In the genomic region with DNA sequence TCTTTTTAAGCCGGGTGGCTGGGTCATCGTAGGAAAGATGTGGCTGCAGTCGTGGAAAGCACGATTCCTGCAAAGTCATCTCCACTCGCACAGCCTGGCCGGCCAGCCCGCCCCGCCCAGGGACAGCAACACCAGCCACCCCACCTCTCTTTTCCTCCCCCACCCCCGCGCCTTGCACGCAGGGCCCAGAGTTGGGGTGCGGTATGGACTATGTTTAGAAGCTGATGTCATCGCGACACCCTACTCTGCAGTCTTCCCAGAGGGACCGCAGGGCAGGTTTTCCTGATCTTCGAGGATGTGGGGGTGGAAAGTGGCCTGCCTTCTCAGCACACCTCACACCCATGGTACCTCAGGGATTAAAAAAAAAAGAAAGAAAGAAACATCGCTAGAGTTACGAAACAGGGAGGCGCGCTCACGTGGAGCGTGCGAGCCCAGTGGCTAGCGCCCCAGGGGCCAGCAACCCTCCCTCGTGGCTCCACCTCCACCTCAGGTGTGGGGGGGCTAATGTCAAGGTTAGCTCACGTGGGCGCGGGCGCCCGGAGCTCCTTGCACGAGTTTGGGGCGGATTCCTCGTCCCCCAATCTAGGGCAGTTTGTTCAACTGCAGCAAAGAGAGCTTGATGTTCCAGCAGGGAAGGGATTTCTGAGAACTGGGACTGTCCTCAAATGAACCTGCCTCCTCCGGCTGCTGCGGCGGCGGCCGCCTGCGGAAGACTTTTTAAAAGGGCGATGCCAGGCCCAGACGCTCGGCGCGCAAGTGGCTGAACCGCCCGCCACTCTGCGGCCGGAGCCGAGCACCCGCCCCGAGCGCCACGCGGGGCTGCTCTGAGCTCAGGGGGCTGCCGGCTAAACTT, we compare ENCODE assay signal across 8 mouse cellular contexts. TPM values are rescaled to one million over a fixed set of nuclear protein-coding genes. Genes with fewer than 3 reads are reported as not detected.
DNase-seq lines count a peak whose midpoint lies in the region; ATAC-seq and TF ChIP-seq lines count a peak whose summit lies in the region.

No protein-coding gene starts in this region.

- under 1% methylated on average over 55 of the region's 55 CpGs for WGBS in hindbrain, embryonic 16.5 days
- under 1% methylated on average over 54 of the region's 55 CpGs for WGBS in macrophage (ENCODE audit: missing documents)

- peak; percentile 31 for ATAC-seq in hindbrain, embryonic 16.5 days

- H3K4me1 ChIP-seq in hindbrain, embryonic 16.5 days (ENCODE audit: control insufficient read depth, insufficient read depth, low read depth, low read length) = peaks cover 32% of the 10 kb centered on the region

- TF ChIP-seq CTCF in gastrocnemius, adult 2 months (IDR thresholded peaks at IDR 0.05) = no peak

- H3K9me3 ChIP-seq in hindbrain, embryonic 16.5 days (ENCODE audit: control insufficient read depth, low read length) = no peaks in the 10 kb centered on the region

- H3K36me3 ChIP-seq in hindbrain, embryonic 16.5 days (ENCODE audit: control insufficient read depth, insufficient read depth, low read length) = no peaks in the 10 kb centered on the region
- no peaks in the 10 kb centered on the region for H3K36me3 ChIP-seq in macrophage (ENCODE audit: inconsistent target)

- peak overlapping the region; percentile 62 for H3K9ac ChIP-seq in hindbrain, embryonic 16.5 days (ENCODE audit: low read depth, low read length)

- peaks cover 32% of the 10 kb centered on the region for H3K27me3 ChIP-seq in hindbrain, embryonic 16.5 days (replicated peaks; ENCODE audit: control insufficient read depth, insufficient read depth, low read length)

- peak overlapping the region; percentile 97 for H3K4me2 ChIP-seq in hindbrain, embryonic 16.5 days (ENCODE audit: low read length)

- H3K4me3 ChIP-seq in gastrocnemius, adult 2 months = peak overlapping the region; percentile 78
- peak overlapping the region; percentile 48 for H3K4me3 ChIP-seq in hindbrain, embryonic 16.5 days (ENCODE audit: low read length)
- peak overlapping the region; percentile 26 for H3K4me3 ChIP-seq in macrophage (ENCODE audit: inconsistent target)

- H3K27ac ChIP-seq in gastrocnemius, adult 2 months = peak overlapping the region; percentile 100
- H3K27ac ChIP-seq in hindbrain, embryonic 16.5 days (ENCODE audit: low read depth, low read length) = peak overlapping the region; percentile 42; the same call in 1 of the 2 replicates
- peak overlapping the region; percentile 51 for H3K27ac ChIP-seq in macrophage

- intact Hi-C loops in gastrocnemius, adult 2 months (cut with DNase I) = loop anchor here (2.0 kb wide), 1 partner anchor 219 kb away; no protein-coding TSS in a partner anchor

- peak; percentile 89 for DNase-seq in ZHBTc4 (ENCODE audit: low read depth, low spot score)
- peak; percentile 59 to 80 for DNase-seq in cerebellum, postnatal 4 days (ENCODE audit: low spot score in 2 of 2)
- peak; percentile 95 for DNase-seq in gastrocnemius, adult 2 months
- DNase-seq in left cerebral cortex, adult 8-10 months (ENCODE audit: low spot score in 2 of 2) = peak; percentile 80 to 94
- peak; percentile 80 for DNase-seq in retina, postnatal 7 days (ENCODE audit: low read depth, low spot score)
- DNase-seq in urinary bladder, adult 2 months (ENCODE audit: low spot score) = peak; percentile 84

- H3K79me2 ChIP-seq in macrophage (ENCODE audit: inconsistent target) = no peaks in the 10 kb centered on the region

RNA-seq across cellular contexts. Expression of a gene that starts 5.5 kb away (rescaled TPM):
- 100 to 1,000 TPM; 144 to 162 TPM for total RNA-seq in gastrocnemius, adult 2 months (2021)
- polyA plus RNA-seq in hindbrain, embryonic 16.5 days (2015; fragmentation: Nextera tagmentation; extraction: Ambion mirVana) = 3.8 and 4.9 TPM in 2 replicates
- total RNA-seq in left cerebral cortex, adult 8-10 months (2022) = 100 to 1,000 TPM; 162 to 191 (median 170) TPM
- total RNA-seq in macrophage (2018; cell fraction: chromatin; rRNA removed) = 1 to 10 TPM in 15 of 26 experiments, under 1 TPM in 10, not detected in 1; 0.15 to 5.0 (median 1.1) TPM
- 1 to 10 TPM in 18 of 26 experiments, under 1 TPM in 8; 0.53 to 5.8 (median 2.2) TPM for total RNA-seq in macrophage (2018; cell fraction: cytosol; rRNA removed)
- total RNA-seq in macrophage (2018; cell fraction: nucleus; rRNA removed) = 1 to 10 TPM in 19 of 26 experiments, under 1 TPM in 7; 0.55 to 6.4 (median 1.9) TPM
- polyA plus RNA-seq in macrophage (2018) = 1.3 to 3.5 TPM (median 2.7 TPM) in 3 replicates
- polyA plus RNA-seq in urinary bladder, adult 2 months (2012; rRNA removed) = 58.6 and 73.7 TPM in 2 replicates

Comparison
In these comparisons a context has a peak if more than half of its experiments do, and no peak if none do; other contexts are left out.
1. Peak in every context shown above with its lines: DNase-seq, ATAC-seq, H3K4me3 ChIP-seq and H3K27ac ChIP-seq.
2. H3K27ac ChIP-seq: peak in every context shown above with its lines; median percentile 100 in gastrocnemius, adult 2 months; 51 in macrophage; 42 in hindbrain, embryonic 16.5 days.
3. H3K4me3 ChIP-seq: peak in every context shown above with its lines; median percentile 78 in gastrocnemius, adult 2 months; 48 in hindbrain, embryonic 16.5 days; 26 in macrophage.
4. RNA of a gene that starts 5.5 kb away (polyA plus RNA-seq): 58.6 to 73.7 TPM in urinary bladder, adult 2 months; 3.8 to 4.9 TPM in hindbrain, embryonic 16.5 days and 1.3 to 3.5 TPM in macrophage; every median in the first group is over 10 times any median in the second.